Mouse (Mus musculus) heart, postnatal 0 days (tissue): ENCODE data around the gene Myog. TPM values are rescaled to one million over a fixed set of nuclear protein-coding genes. Genes with fewer than 3 reads are reported as not detected.
"Not testable (repeated sequence)": the region's sequence is repeated elsewhere in the genome, so short reads cannot be mapped to it uniquely, and the experiment has no call there.

Experiments
- ATAC-seq: fragments of 200-750 bp; cut with Nextera tagmentation; 2 replicates; pipeline ENCODE4 v1.8.0; 2017; ENCODE audit warnings: low read depth, moderate number of reproducible peaks, moderate library complexity; ENCODE audit not compliant: insufficient read depth
- DNase-seq: peaks from one replicate; pipeline ENCODE4 v3.0.0-alpha.2; 2016; ENCODE audit warnings: low spot score
- H3K27ac ChIP-seq: fragments of 300-500 bp; sonication (generic); 2 replicates; pipeline ENCODE4 v1.5.1; 2014; ENCODE audit warnings: low read depth, mild to moderate bottlenecking
- H3K27me3 ChIP-seq: fragments of 300-500 bp; sonication (generic); 2 replicates; pipeline ENCODE4 v1.6.1; 2014; ENCODE audit warnings: low read length, mixed read lengths; ENCODE audit not compliant: control insufficient read depth, insufficient read depth
- H3K36me3 ChIP-seq: fragments of 300-500 bp; sonication (generic); replicated peaks from 2 replicates; pipeline ENCODE4 v1.6.1; 2014; ENCODE audit warnings: low read length, mixed read lengths; ENCODE audit not compliant: control insufficient read depth, insufficient read depth
- H3K4me1 ChIP-seq: fragments of 300-500 bp; sonication (generic); 2 replicates; pipeline ENCODE4 v1.6.1; 2014; ENCODE audit warnings: antibody characterized with exemption; ENCODE audit not compliant: control insufficient read depth, insufficient read depth
- H3K4me2 ChIP-seq: fragments of 300-500 bp; sonication (generic); 2 replicates; pipeline ENCODE4 v1.6.1; 2014; ENCODE audit warnings: low read depth, mild to moderate bottlenecking, low read length, moderate library complexity
- H3K4me3 ChIP-seq: fragments of 300-500 bp; sonication (generic); 2 replicates; pipeline ENCODE4 v1.5.1; 2014; ENCODE audit warnings: low read depth, low read length
- H3K9ac ChIP-seq: fragments of 300-500 bp; sonication (generic); replicated peaks from 2 replicates; pipeline ENCODE4 v1.6.1; 2014; ENCODE audit warnings: low read depth, low read length, mixed read lengths
- H3K9me3 ChIP-seq: fragments of 300-500 bp; sonication (generic); replicated peaks from 2 replicates; pipeline ENCODE4 v1.6.1; 2016; ENCODE audit warnings: low read length; ENCODE audit not compliant: control insufficient read depth
- CTCF ChIP-seq: IDR thresholded peaks from 2 replicates; pipeline ENCODE4 v1.5.1; 2016; ENCODE audit warnings: antibody characterized with exemption, control low read depth, low read depth
- EP300 ChIP-seq: IDR thresholded peaks from 2 replicates; pipeline ENCODE4 v1.6.1; 2016; ENCODE audit warnings: antibody characterized with exemption, low read depth
- WGBS: fragments of 180-500 bp; shearing (Covaris S2); extraction: QIAGEN DNeasy Blood & Tissue Kit; methylation state at CpG from one replicate; pipeline ENCODE4 v1.1.7; 2014; 5-methylcytosine and 5-hydroxymethylcytosine counted together
- polyA plus RNA-seq: library from polyadenylated mRNA; unstranded; fragments of >200 nt; fragmentation: Nextera tagmentation; extraction: Ambion mirVana; gene quantifications from 2 replicates; pipeline ENCODE4 v1.2.1, GENCODE M21; 2015
- total RNA-seq: library from RNA; depleted of rRNA; stranded (reverse); fragments of >200 nt; gene quantifications from 2 replicates; pipeline ENCODE4 v1.2.3, GENCODE M21; 2014; ENCODE audit warnings: low replicate concordance

Gene Myog
- total and polyA plus RNA-seq, 2 experiments from 2014 or later = 0.31 TPM; not detected in 1

DNA sequence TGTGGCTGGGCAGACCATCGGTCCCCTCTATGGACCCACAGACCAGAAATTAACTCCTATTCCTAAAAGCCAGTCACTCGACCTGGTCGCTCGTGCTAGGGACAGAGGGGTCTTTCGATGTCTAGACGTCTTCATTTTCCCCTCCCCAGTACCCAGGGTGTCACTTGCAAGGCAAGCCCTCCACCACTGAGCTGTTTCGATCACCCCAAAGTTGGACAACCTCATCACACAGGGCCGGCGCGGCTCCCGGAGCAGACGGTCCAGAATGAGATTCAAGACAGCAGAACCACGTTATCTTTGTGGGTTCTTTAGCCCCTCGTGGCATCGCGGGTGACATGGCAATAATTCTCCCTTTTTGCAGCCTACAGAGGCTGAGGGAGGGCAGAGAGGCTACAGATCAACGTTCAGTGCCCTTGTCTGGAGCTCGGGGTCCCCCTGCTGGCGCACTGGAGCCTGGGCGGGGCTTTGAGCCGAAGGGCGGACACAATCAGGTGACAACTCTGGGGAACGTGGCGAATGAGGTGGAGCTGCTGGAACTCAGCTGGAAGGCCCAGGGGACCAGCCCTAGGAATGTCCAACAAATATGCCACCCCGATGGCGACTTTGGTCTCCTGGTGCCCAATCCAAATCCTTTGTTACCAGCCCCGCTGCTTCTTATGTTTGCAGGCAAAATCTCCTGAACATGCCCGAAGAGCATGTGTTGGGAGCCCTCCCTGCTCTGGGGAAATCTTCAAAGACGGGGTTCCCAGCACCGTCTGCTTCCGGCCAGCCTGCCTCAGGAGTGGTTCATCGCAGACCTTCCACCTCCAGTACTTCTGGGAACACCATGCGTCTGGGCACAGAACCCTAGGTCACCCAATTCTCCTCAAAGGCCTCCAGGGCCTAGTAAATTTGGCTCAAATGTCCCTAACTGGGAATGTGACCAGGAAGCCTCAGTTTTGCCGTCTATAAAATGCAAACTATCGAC lies 45.6 kb upstream of the Myog start:
- DNase-seq (peak; percentile 86), ATAC-seq (peak; percentile 92)
- H3K4me3 ChIP-seq = no peak overlapping the region
- peaks cover 8% of the 10 kb centered on the region for H3K4me1 ChIP-seq
- no peaks in the 10 kb centered on the region for H3K27me3 ChIP-seq
- no peaks in the 10 kb centered on the region for H3K9me3 ChIP-seq
- H3K4me2 ChIP-seq = peak overlapping the region; percentile 24
- H3K36me3 ChIP-seq = no peaks in the 10 kb centered on the region
- no peak for TF ChIP-seq EP300
- peak; percentile 98 for TF ChIP-seq CTCF
- H3K9ac ChIP-seq = no peak overlapping the region
- WGBS = 24% methylated on average over 35 of the region's 35 CpGs
- no peak overlapping the region for H3K27ac ChIP-seq

DNA sequence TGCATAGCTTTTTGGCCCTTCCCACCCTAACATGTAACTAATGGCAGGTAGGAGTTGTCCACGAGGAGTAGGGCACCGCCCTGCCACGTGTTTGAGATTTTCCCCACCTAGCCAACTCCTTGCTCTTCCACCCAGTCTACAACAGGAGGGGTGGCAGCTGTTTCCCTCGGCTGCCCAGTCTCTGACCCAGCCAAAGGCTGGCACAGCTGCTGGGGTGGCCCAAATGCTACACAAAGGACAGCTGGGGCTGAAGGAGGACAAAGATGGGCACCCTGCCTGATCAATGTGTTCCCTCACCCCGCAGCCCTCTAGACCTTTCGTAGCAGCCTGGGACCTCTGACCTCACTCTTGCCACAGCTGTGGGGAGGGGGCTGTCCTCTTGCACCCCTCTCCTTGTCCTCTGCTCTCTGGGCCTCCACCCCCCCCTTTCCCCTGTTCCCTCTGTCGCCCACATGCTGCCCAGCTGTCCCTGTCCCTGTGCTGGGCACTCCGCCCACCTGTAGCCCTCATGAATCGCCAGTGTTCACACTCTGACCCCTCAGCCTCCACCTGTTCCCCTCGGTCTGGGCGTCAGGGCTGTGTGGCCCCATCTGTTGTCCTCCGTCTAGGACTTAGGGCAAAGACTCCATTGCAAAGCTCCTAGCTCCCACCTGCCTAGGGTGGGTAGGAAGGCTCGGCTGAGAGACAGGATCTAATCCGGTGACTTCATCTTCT lies 44.6 kb upstream of the Myog start:
- Histone ChIP-seq H3K27me3 (no peaks in the 10 kb centered on the region), H3K4me3 (no peak overlapping the region), H3K4me1 (peaks cover 8% of the 10 kb centered on the region), H3K9ac (no peak overlapping the region), H3K4me2 (no peak overlapping the region), H3K36me3 (no peaks in the 10 kb centered on the region), H3K27ac (no peak overlapping the region), H3K9me3 (no peaks in the 10 kb centered on the region)
- ATAC-seq = no peak
- TF ChIP-seq CTCF (no peak), EP300 (no peak)
- no peak for DNase-seq
- 80% methylated on average over 13 of the region's 14 CpGs for WGBS

GRCm38 (mm10) chr1:134246590-134246989 lies 43.2 kb upstream of the Myog start:
- ATAC-seq = no peak
- Histone ChIP-seq H3K27ac (no peak overlapping the region), H3K9me3 (no peaks in the 10 kb centered on the region), H3K4me1 (peaks cover 8% of the 10 kb centered on the region), H3K4me3 (no peak overlapping the region), H3K27me3 (no peaks in the 10 kb centered on the region), H3K9ac (no peak overlapping the region), H3K4me2 (no peak overlapping the region), H3K36me3 (no peaks in the 10 kb centered on the region)
- 47% methylated on average over 4 of the region's 4 CpGs for WGBS
- TF ChIP-seq CTCF (no peak), EP300 (no peak)
- no peak for DNase-seq

DNA sequence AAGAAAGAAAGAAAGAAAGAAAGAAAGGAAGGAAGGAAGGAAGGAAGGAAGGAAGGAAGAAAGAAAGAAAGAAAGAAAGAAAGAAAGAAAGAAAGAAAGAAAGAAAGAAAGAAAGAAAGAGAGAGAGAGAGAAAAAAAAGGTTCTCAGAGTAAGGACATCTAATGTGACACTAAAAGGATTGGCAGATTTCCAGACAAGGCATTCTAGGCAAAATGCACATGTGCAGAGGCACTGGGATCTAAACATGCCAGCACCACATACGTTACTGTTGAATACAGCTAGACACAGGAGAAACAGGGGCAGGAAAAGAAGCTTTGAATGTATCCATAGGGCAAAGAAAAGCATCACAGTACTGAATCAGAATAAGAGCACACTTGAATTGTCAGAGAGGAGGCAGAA lies 40.1 kb upstream of the Myog start:
- not testable (repeated sequence) for H3K4me3 ChIP-seq, H3K27me3 ChIP-seq, H3K9me3 ChIP-seq, H3K4me1 ChIP-seq, H3K9ac ChIP-seq, DNase-seq, H3K36me3 ChIP-seq, ATAC-seq, H3K27ac ChIP-seq, H3K4me2 ChIP-seq
- WGBS = 76% methylated on average over 1 of the region's 1 CpGs

GRCm38 (mm10) chr1:134264341-134264740 lies 25.4 kb upstream of the Myog start:
- ATAC-seq (no peak), DNase-seq (no peak)
- TF ChIP-seq EP300 (no peak), CTCF (no peak)
- H3K9ac ChIP-seq = no peak overlapping the region
- H3K27me3 ChIP-seq = no peaks in the 10 kb centered on the region
- no peaks in the 10 kb centered on the region for H3K36me3 ChIP-seq
- H3K27ac ChIP-seq = no peak overlapping the region
- no peaks in the 10 kb centered on the region for H3K4me1 ChIP-seq
- H3K9me3 ChIP-seq = peaks cover 13% of the 10 kb centered on the region; the same call in 1 of the 2 replicates
- H3K4me2 ChIP-seq = no peak overlapping the region
- 85% methylated on average over 6 of the region's 6 CpGs for WGBS
- no peak overlapping the region for H3K4me3 ChIP-seq
